Mouse (Mus musculus) v-Abl transformed pro-B cells (cell line): Measurements from ENCODE around the gene Agtpbp1.

Experiments
- in situ Hi-C, 2 experiments: fragments of 400-800 bp; cut with MboI; formaldehyde crosslinking; loops; one replicate each; pipeline ENCODE4 v1.15.1; 2025; ENCODE audit not compliant: unreplicated experiment in 2 of 2

Gene Agtpbp1

DNA sequence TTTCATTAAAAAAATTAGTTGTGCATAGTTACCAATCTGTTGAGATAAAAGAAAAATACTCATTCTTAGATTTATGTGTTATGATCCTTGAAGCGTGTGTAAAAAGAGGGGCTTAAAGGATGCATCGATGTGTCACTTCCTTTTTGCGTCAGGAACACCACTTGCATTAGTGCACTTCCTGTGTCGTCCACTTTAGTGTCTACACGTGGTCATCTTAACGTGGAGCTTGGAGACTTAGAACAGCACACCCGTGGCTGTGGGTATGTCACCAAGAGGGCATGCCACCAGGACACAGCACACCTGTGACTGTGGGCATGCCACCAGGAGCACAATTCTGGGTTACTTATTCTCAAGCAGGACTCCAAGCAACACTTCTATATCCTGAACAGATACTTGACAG, 137.9 kb downstream of the Agtpbp1 start:
- in situ Hi-C loops, result no loop called here

DNA sequence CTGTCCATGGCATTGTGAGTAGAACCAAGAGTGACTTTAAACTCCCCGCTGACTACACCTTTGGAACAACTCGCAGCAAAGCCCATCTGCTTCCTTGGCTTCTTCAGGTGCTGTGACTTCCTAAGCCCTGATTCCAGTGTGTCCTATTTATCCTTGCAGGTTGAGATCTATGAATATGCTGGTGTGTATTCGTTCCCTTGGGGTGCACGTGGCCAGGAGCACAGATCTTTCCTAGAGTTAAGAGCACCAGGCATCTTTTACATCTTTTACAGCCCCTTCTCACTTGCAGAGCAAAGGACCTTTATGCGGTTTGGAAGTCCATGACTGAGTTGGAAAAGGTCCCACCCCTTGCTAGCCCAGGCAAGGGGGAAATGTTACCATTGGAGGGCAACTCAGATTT, 139.8 kb downstream of the Agtpbp1 start:
- in situ Hi-C loops, result no loop called here

DNA sequence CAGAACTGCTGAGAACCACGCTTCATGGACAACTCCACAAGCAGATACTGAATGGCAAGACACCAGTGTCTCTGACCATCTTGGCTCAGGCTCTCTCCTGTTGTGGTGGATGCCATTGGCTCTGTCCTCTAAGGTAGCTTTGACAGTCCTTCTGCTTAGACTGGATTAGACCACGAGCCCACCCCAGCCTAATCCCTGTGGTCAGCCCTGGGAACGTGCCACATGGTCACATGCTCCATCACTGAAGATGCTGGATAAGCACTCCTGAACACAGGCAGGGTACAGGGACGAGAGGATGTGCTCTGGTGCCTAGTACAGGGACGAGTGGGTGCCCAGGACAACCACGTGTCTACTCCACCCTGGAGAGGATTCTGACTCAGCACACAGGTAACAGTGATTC, 140.7 kb downstream of the Agtpbp1 start:
- in situ Hi-C loops, result no loop called here

DNA sequence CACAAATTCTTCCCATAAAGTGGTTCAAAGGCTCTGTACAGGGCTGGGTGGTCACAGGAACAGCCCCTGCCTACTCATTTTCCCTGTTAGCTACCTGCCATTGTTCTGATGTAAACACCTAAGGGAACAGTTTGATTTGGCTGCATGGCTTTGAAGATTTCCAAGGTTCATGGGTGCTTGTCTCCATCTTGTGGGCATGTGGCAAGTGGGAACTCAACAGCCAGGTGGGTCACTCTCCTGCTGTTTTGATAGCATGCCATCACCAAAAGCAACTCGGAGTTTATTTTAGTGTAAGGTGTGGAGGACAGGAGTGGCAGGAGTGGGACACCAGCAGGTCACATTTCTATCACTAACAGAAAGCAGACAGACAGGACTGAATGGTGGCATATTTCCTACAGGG, 145.3 kb downstream of the Agtpbp1 start:
- in situ Hi-C loops, result loop anchor here (5.0 to 10.0 kb wide), 2 partner anchors 48 to 285 kb away; no protein-coding TSS in a partner anchor

DNA sequence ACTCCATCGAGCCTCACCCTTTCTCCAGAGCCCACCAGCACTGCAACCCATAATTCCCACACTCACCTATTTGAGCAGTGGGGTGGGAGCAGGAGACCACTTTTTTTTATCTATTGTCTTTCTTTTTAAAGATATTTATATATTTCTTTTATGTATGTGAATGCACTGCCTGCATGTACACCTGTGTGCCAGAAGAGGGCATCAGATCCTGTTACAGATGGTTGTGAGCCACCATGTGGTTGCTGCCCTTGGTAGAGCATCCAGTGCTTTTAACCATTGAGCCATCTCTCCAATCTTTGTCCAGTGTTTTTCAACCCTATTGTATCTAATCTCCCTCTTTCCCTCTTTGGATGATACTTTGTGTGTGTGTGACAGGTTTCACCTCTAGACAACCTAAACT, 150.5 kb downstream of the Agtpbp1 start:
- in situ Hi-C loops, result loop anchor here (5.0 to 10.0 kb wide), 2 partner anchors 290 to 293 kb away; no protein-coding TSS in a partner anchor

DNA sequence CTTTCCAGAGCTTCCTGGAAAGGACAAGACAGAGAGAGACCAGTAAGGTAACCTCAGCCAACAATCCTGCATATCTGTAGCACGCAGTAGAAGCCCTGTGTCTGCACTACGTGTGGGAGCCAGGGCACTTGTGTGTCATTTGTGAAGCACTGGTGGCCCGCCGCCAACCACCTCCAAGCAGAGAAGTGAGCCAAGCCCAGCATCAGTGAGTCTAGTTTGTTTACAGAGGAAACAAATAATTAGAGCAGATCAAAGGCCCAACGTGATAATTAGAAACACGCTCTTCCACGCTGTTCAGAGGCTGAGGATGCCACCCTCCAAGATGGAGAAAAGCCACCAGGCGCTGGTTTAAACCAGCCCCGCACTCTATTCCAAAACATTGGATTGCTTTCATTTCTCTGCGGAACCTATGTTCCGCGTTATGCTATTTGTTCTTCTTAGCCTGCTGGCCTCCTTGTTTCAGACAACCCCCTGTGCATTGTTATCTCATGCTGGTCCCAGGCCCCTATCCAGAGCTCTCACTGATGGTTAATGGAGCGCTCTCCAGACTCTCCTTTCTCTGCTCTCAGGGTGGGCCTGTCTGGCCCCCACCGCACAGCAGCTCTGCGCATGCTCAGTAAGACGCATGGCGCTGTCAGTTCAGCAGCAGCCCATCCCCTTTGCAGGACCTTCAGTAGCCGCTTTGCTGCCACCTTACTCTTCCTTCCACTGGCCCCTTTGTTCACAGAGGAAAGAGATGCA, 153.7 kb downstream of the Agtpbp1 start:
- in situ Hi-C loops, result loop anchor here (5.0 to 10.0 kb wide), 2 partner anchors 294 to 296 kb away; no protein-coding TSS in a partner anchor

DNA sequence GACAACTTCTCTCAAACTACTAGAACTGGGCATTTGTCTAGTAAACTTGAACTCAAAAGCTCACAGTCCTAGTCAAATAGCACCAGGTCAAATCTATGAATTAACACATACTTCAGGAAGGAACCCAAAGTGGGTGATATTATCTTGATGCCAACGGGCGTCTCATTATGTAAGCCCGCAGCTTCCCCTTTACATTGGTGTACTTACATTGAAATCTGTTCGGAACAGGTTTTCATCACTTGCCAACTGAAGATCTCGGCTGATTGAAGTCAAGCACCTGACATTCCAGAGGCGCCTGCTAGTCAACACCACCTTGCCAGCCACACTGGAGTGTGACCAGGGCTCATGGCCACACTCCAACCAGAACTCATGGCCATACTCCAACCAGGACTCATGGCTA, 155.7 kb downstream of the Agtpbp1 start:
- in situ Hi-C loops, result loop anchor here in 1 of 2 experiments (10.0 kb wide), 1 partner anchor 1325 kb away; no protein-coding TSS in a partner anchor

DNA sequence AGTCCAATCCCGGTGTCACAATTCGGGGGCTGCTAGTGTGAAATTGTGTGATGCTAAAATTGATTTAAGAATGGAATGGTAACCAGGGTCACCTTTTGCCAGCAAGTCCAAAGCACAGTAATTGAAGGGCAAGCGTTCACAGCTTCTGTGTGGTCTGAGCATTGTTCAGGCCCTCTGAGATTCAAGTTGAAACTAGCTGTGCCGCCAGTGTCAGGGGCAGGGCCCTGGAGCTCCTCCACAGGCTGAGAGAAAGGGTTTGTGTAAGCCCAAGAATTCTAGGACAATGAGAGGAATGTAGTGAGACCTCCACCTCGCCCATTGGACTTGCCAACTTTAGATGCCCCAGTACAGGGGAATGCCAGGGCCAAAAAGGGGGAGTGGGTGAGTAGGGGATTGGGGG, 161.2 kb downstream of the Agtpbp1 start:
- in situ Hi-C loops, result loop anchor here in 1 of 2 experiments (10.0 kb wide), 1 partner anchor 1319 kb away; no protein-coding TSS in a partner anchor

DNA sequence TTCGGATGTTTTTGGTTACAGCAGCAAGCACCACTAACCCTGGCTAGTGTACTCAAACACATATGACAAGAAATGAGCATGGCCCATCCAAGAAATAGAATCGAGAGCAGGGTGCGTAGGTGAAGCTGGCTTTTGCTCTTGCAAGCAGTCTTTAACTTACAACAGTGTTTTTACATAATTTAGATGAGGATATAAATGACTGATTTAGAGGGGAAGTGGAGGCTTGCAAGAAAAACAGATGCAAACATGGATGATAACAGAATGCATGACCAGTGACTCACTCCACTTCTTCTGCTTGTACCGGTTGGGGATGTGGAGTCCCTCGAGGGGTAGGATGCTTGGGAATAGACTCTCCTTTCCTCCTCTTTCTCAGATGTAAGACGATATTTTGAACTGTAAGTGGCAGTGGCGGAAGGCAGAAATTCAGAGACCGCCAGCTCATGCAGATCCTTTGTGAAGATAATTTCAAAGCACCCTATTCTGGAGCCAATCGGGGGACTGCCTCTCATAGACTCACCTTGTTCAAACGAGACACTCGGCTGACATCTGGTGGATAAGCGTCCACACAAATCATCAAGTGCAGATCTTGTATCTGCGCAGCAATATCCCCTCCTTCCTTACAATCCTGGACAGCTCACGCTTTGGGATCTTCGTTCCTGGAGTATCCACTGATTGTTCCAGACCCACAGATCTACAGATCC, 168.3 kb downstream of the Agtpbp1 start:
- in situ Hi-C loops, result no loop called here

DNA sequence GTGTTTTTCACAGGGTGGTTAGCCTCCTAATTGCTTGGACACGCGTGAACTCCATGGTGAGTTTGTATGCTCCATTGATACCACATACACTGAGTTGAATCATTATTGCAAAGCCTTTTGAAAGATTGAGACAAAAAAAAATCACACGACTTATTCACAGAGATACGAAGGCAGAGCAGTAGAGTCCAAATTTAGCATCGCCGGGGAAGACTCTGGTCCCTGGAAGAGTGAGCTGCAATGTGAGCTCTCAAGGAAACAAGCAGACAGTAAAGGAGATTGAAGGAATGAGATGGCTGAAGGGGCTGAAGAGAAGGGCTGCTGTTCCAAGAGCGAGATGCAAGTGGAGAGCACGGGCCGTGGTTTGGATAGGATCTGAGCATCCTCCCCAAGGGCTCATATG, 171.1 kb downstream of the Agtpbp1 start:
- in situ Hi-C loops, result no loop called here

DNA sequence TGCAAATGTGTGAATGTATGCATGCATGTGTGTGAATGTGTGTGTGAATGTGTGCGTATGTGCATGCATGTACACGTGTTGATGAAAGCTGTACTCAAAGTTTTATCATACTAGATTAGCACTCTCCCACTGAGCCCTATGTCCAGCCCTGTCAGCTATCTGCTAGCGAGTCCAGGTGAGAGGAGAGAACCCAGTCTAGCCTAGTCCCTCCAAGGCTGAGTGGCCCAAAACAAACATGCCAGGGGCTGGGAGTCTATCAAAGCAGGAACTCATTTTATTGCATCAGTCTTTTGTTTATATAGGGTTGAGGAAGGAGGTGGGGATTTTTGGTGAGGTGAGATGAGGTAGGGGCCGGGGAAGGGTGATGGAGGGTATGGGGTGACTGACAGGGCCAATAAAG, 172.4 kb downstream of the Agtpbp1 start:
- in situ Hi-C loops, result no loop called here

DNA sequence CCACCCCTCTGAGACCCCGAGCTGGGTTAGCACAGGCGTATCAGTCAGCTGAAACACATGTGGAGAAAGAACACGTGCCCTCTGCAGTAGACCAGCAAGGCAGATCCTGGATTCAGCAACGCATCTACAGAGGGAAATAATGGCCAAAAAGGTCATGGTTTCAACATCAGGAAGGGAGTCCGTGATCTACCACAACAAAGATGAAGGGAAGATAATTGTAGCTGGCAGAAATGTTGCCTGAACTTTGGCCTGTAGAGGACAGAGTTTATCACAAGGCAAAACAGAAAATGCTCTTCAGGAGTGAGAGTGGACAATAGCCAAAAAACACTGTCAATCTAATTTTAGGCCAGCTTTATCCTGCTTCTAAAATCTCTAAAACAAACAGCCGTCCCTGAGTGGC, 177.8 kb downstream of the Agtpbp1 start:
- in situ Hi-C loops, result no loop called here

DNA sequence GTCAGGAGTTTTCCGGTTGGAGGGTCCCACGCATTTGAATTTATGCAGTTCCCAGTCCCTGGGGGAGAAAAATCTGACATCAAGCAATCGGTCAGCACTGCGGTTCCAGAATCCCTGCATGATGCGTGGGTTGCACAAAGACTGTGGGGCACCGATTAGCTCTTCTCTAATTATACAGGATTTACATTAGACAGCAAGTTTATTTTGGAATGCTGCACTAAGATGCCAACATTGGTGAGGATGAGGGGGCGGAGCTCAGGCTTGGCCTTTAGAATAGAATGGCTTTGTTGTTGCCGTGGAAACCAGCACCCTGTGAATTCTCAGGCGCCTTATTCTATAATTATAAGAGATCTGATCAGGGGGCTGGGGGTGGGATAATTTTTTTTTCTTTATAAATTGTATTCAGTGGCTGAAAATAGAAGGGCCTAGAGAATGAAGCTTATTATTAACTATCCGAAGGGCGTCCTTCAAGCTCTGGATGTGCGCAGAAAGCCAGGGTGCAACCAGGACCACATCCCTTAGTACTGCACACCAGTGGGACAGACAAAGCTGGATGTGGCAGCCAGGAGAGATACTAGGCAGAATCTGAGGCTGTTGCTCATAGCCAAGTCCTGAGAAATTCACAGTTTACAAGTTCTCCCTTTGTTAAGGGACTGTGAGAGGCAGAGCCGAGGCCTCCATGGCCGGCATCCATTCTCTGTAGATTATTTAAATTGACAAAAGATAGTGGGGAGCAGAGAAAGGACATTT, 182.8 kb downstream of the Agtpbp1 start:
- in situ Hi-C loops, result no loop called here

DNA sequence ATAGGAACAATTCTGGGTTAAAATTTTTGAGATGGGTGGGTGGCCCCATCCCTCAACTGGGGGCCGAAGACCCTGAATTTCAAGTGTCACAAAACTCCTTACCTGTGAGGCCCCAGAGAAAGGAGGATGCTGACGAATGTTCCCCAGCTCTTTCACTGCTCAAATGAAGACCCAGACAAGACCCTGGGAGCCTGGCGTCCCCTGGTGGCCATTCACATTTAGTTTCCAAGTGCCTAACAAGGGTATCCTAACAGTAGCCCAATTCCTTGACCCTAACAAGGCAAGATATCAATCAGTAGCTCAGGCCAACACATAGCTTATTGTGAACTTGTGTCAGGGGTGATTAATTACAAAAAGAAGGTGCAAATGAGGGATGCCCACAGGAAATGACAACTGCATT, 187.5 kb downstream of the Agtpbp1 start:
- in situ Hi-C loops, result no loop called here
